In the genomic region with DNA sequence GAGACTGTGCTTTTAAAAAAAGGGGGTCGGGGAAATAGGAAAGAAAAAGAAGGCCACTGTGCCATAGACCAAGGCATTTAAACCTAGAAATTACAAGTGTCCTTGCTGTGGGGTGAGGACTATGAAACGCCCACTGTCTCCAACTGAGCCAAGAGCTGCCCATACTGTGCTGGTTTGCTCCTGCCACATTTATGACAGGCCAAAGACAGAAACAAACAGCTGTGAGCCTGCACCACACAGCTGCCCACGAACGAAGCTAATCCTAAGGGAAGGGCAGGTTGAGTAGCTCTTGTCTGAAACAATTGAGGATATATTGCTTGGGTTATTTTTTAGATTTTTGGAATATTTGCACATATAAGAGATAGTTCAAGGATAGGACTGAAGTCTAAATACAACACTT, we compare ENCODE assay signal across 28 mouse cellular contexts.
"Had no signal": no experiment of that assay in that cellular context is flagged by ENCODE, and none has a peak within 500 bp of the region (broad histone marks: within the 10 kb centered on the region; RNA-seq: fewer than 3 reads in every experiment).

No protein-coding gene starts in this region.

- ATAC-seq: hindbrain, postnatal 0 days; intestine, embryonic 16.5 days had no signal

- H3K27me3 ChIP-seq: heart, embryonic 13.5 days; heart, embryonic 15.5 days; hindbrain, embryonic 13.5 days; hindbrain, embryonic 15.5 days; kidney, embryonic 15.5 days; limb, embryonic 12.5 days; liver, embryonic 13.5 days; liver, embryonic 15.5 days had no signal

- H3K4me3 ChIP-seq: gastrocnemius, adult 2 months; heart, adult 2 months; heart, embryonic 13.5 days; heart, embryonic 15.5 days; hindbrain, embryonic 13.5 days; hindbrain, embryonic 15.5 days; kidney, embryonic 15.5 days; limb, embryonic 10.5 days; limb, embryonic 12.5 days; liver, embryonic 13.5 days; liver, embryonic 15.5 days had no signal

- H3K9ac ChIP-seq: heart, embryonic 13.5 days; heart, embryonic 15.5 days; hindbrain, embryonic 13.5 days; hindbrain, embryonic 15.5 days; kidney, embryonic 15.5 days; limb, embryonic 12.5 days; liver, embryonic 13.5 days; liver, embryonic 15.5 days had no signal

- H3K36me3 ChIP-seq: heart, embryonic 13.5 days; heart, embryonic 15.5 days; hindbrain, embryonic 13.5 days; hindbrain, embryonic 15.5 days; limb, embryonic 12.5 days; liver, embryonic 13.5 days; liver, embryonic 15.5 days had no signal

- H3K4me1 ChIP-seq: limb, embryonic 10.5 days had no signal

- H3K9me3 ChIP-seq: heart, embryonic 13.5 days; heart, embryonic 15.5 days; hindbrain, embryonic 13.5 days; hindbrain, embryonic 15.5 days; kidney, embryonic 15.5 days; limb, embryonic 10.5 days; limb, embryonic 12.5 days; liver, embryonic 13.5 days; liver, embryonic 15.5 days had no signal

- H3K4me2 ChIP-seq: heart, embryonic 11.5 days; heart, embryonic 13.5 days; heart, embryonic 15.5 days; hindbrain, embryonic 13.5 days; hindbrain, embryonic 15.5 days; kidney, embryonic 15.5 days; limb, embryonic 12.5 days; liver, embryonic 11.5 days; liver, embryonic 13.5 days; liver, embryonic 15.5 days had no signal

- H3K27ac ChIP-seq: gastrocnemius, adult 2 months; heart, adult 2 months; heart, embryonic 13.5 days; heart, embryonic 15.5 days; hindbrain, embryonic 13.5 days; hindbrain, embryonic 15.5 days; hindbrain, postnatal 0 days; kidney, embryonic 15.5 days; kidney, postnatal 0 days; limb, embryonic 10.5 days; limb, embryonic 12.5 days; liver, embryonic 15.5 days had no signal

- DNase-seq: gastrocnemius, adult 2 months; gastrocnemius, postnatal 10 days; gastrocnemius, postnatal 25 days; heart, adult 2 months; heart, postnatal 14 days; heart, postnatal 36 days; kidney, adult 11 months; kidney, adult 2 months; kidney, adult 9 months; kidney, postnatal 14 days; kidney, postnatal 36 days; layer of hippocampus, adult 9-11 months; layer of hippocampus, postnatal 36 days; liver; liver, embryonic 13.5 days had no signal
